Mouse (Mus musculus) megakaryocyte, embryonic 14.5 days (primary cell): Measurements from ENCODE around the gene Tmcc3.

ENCODE experiments used
- FLI1 ChIP-seq: IDR thresholded peaks from 2 replicates; pipeline ENCODE4 v1.6.1; 2012; ENCODE audit warnings: low read length, inconsistent platforms, mixed read lengths
- GATA1 ChIP-seq: IDR thresholded peaks from 3 replicates; pipeline ENCODE4 v1.6.1; 2012; ENCODE audit warnings: mixed read lengths, low read length, inconsistent platforms, borderline replicate concordance

DNA sequence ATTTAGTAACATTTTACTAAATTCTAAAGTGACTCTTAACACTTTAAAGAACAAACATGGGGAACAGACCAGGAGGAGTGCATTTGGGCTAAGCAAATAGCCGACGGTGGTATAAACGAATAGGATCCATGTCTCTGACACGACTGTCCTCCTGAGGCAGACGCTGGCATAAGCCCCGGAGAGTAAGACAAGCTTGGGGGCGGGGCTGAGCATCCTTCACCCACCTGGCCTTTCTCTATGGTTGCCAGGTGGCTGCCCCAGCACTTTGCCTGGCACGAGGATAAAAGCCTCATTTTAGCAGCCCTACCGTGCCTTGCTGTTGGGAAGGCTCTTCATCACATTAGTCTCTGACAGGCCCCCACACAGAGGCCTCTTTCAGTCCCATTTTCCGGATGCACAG, 35.5 kb downstream of the Tmcc3 start:
- TF ChIP-seq GATA1 (no peak), FLI1 (no peak)
